Mouse (Mus musculus) myocyte (in vitro differentiated cells): ENCODE measurements at regions not wholly inside any gene's neighbourhood (a gene's known extent, or its start where the extent isn't known, plus 50 kb on each side); places are given as distances from the start of the nearest gene placed in this dataset.
A peak's percentile ranks its signal among the peaks of the same experiment; 100 is the strongest.

Experiments used
- H3K27me3 ChIP-seq: one replicate; pipeline ENCODE4 v1.6.1; 2011; ENCODE audit not compliant: control insufficient read depth, insufficient read depth, insufficient read length
- H3K36me3 ChIP-seq: one replicate; pipeline ENCODE4 v1.6.1; 2011; ENCODE audit not compliant: control insufficient read depth, insufficient read depth
- H3K4me2 ChIP-seq: one replicate; pipeline ENCODE4 v1.6.1; 2011; ENCODE audit warnings: low read depth, control low read depth
- H3K4me3 ChIP-seq: one replicate; pipeline ENCODE4 v1.5.1; 2011; ENCODE audit warnings: mild to moderate bottlenecking, control low read depth, moderate library complexity
- H3K79me2 ChIP-seq: one replicate; pipeline ENCODE4 v1.6.1; 2011; ENCODE audit not compliant: control insufficient read depth, insufficient read depth
- H3ac ChIP-seq: one replicate; pipeline ENCODE4 v1.6.1; 2011; ENCODE audit not compliant: control insufficient read depth, insufficient read length
- CEBPB ChIP-seq: IDR thresholded peaks from 2 replicates; pipeline ENCODE4 v1.6.1; 2011; ENCODE audit warnings: mild to moderate bottlenecking, moderate library complexity; ENCODE audit not compliant: poor library complexity, insufficient read depth, severe bottlenecking
- E2F4 ChIP-seq: IDR thresholded peaks from one replicate; pipeline ENCODE4 v1.6.1; 2011; ENCODE audit warnings: mild to moderate bottlenecking, control low read depth, moderate library complexity; ENCODE audit not compliant: insufficient read depth
- MAX ChIP-seq: IDR thresholded peaks from one replicate; pipeline ENCODE4 v1.6.1; 2011; ENCODE audit warnings: low read depth, mild to moderate bottlenecking, control low read depth
- MYOD1 ChIP-seq, 3 experiments: IDR thresholded peaks; one replicate each; pipeline ENCODE4 v1.6.1; 2011; ENCODE audit warnings: control low read depth in 2 of 3, low read depth in 2 of 3, mild to moderate bottlenecking in 2 of 3, moderate library complexity in 1 of 3; ENCODE audit not compliant: insufficient read length in 2 of 3, control insufficient read depth in 1 of 3
- MYOG ChIP-seq, 3 experiments: IDR thresholded peaks; one replicate each; pipeline ENCODE4 v1.6.1; 2011; ENCODE audit warnings: control low read depth in 2 of 3, low read depth in 2 of 3, mild to moderate bottlenecking in 2 of 3; ENCODE audit not compliant: insufficient read length in 2 of 3, control insufficient read depth in 1 of 3, insufficient read depth in 1 of 3
- POLR2A ChIP-seq: IDR thresholded peaks from one replicate; pipeline ENCODE4 v1.6.1; 2011; ENCODE audit warnings: low read depth, mild to moderate bottlenecking, control low read depth, moderate library complexity; ENCODE audit not compliant: insufficient read length
- POLR2AphosphoS2 ChIP-seq: IDR thresholded peaks from one replicate; pipeline ENCODE4 v1.6.1; 2011; ENCODE audit warnings: low read depth, control low read depth; ENCODE audit not compliant: insufficient read length
- REST ChIP-seq: IDR thresholded peaks from one replicate; pipeline ENCODE4 v1.6.1; 2011; ENCODE audit warnings: mild to moderate bottlenecking, control low read depth, moderate library complexity; ENCODE audit not compliant: insufficient read depth, insufficient read length
- SRF ChIP-seq: IDR thresholded peaks from one replicate; pipeline ENCODE4 v1.6.1; 2011; ENCODE audit warnings: low read depth; ENCODE audit not compliant: control insufficient read depth, insufficient read length
- TCF12 ChIP-seq: IDR thresholded peaks from one replicate; pipeline ENCODE4 v1.6.1; 2011; ENCODE audit warnings: mild to moderate bottlenecking, control low read depth; ENCODE audit not compliant: poor library complexity, insufficient read depth, severe bottlenecking
- TCF3 ChIP-seq: IDR thresholded peaks from one replicate; pipeline ENCODE4 v1.6.1; 2011; ENCODE audit warnings: low read depth, control low read depth; ENCODE audit not compliant: insufficient read length
- USF1 ChIP-seq: IDR thresholded peaks from one replicate; pipeline ENCODE4 v1.6.1; 2011; ENCODE audit warnings: low read depth, mild to moderate bottlenecking, control low read depth, moderate library complexity

- Histone ChIP-seq H3K79me2 (no peaks in the 10 kb centered on the region), H3K36me3 (no peaks in the 10 kb centered on the region), H3K4me2 (no peak overlapping the region), H3ac (no peak overlapping the region), H3K4me3 (no peak overlapping the region), H3K27me3 (no peaks in the 10 kb centered on the region)
- TF ChIP-seq TCF3, result no peak
- TF ChIP-seq TCF12, result no peak
- no peak for TF ChIP-seq E2F4
- TF ChIP-seq POLR2A, result no peak
- TF ChIP-seq MAX, result no peak
- TF ChIP-seq MYOD1 (IDR thresholded peaks at IDR 0.05; ENCODE audit: control insufficient read depth in 1 of 3, insufficient read length in 2 of 3, low read depth in 2 of 3), result no peak
- TF ChIP-seq CEBPB, result no peak
- TF ChIP-seq MYOG (IDR thresholded peaks at IDR 0.05; ENCODE audit: control insufficient read depth in 1 of 3, insufficient read depth in 1 of 3, insufficient read length in 2 of 3, low read depth in 2 of 3), result no peak
- no peak for TF ChIP-seq SRF
- no peak for TF ChIP-seq REST
- TF ChIP-seq POLR2AphosphoS2, result no peak
- TF ChIP-seq USF1, result no peak
These were observed 263.2 kb upstream of the Tusc1 start for GRCm38 (mm10) chr4:93598474-93598873.

- Histone ChIP-seq H3K27me3 (no peaks in the 10 kb centered on the region), H3K36me3 (no peaks in the 10 kb centered on the region), H3K79me2 (no peaks in the 10 kb centered on the region), H3K4me2 (no peak overlapping the region), H3ac (no peak overlapping the region), H3K4me3 (no peak overlapping the region)
- TF ChIP-seq USF1, result no peak
- no peak for TF ChIP-seq CEBPB
- no peak for TF ChIP-seq E2F4
- no peak for TF ChIP-seq MYOD1 (IDR thresholded peaks at IDR 0.05; ENCODE audit: control insufficient read depth in 1 of 3, insufficient read length in 2 of 3, low read depth in 2 of 3)
- TF ChIP-seq TCF3, result no peak
- no peak for TF ChIP-seq REST
- no peak for TF ChIP-seq MAX
- no peak for TF ChIP-seq SRF
- TF ChIP-seq POLR2A, result no peak
These were observed 249.0 kb upstream of the Tusc1 start for GRCm38 (mm10) chr4:93584328-93584727.

GRCm38 (mm10) chr4:93583670-93584303 is 248.5 kb upstream of the Tusc1 start:
- no peak overlapping the region for H3K4me3 ChIP-seq
- no peaks in the 10 kb centered on the region for H3K36me3 ChIP-seq
- no peak overlapping the region for H3K4me2 ChIP-seq
- H3ac ChIP-seq, result no peak overlapping the region
- no peaks in the 10 kb centered on the region for H3K27me3 ChIP-seq
- TF ChIP-seq MYOD1 (IDR thresholded peaks at IDR 0.05; ENCODE audit: control insufficient read depth in 1 of 3, insufficient read length in 2 of 3, low read depth in 2 of 3), result no peak
- no peak for TF ChIP-seq POLR2A
- no peak for TF ChIP-seq TCF12
- H3K79me2 ChIP-seq, result no peaks in the 10 kb centered on the region

- no peak overlapping the region for H3ac ChIP-seq
- H3K4me2 ChIP-seq, result no peak overlapping the region
- no peak overlapping the region for H3K4me3 ChIP-seq
- TF ChIP-seq MAX (no peak), SRF (no peak), TCF3 (no peak), MYOG (IDR thresholded peaks at IDR 0.05; ENCODE audit: control insufficient read depth in 1 of 3, insufficient read depth in 1 of 3, insufficient read length in 2 of 3, low read depth in 2 of 3) (no peak), E2F4 (no peak), REST (no peak), CEBPB (no peak), MYOD1 (IDR thresholded peaks at IDR 0.05; ENCODE audit: control insufficient read depth in 1 of 3, insufficient read length in 2 of 3, low read depth in 2 of 3) (no peak), USF1 (no peak), TCF12 (no peak), POLR2AphosphoS2 (no peak), POLR2A (no peak)
- H3K79me2 ChIP-seq, result no peaks in the 10 kb centered on the region
- H3K27me3 ChIP-seq, result no peaks in the 10 kb centered on the region
- no peaks in the 10 kb centered on the region for H3K36me3 ChIP-seq
These were observed 244.0 kb upstream of the Tusc1 start for GRCm38 (mm10) chr4:93579343-93579742.

GRCm38 (mm10) chr4:93567487-93568259 is 232.4 kb upstream of the Tusc1 start:
- Histone ChIP-seq H3K79me2 (no peaks in the 10 kb centered on the region), H3K4me3 (no peak overlapping the region), H3K4me2 (peak overlapping the region; percentile 30), H3K36me3 (no peaks in the 10 kb centered on the region), H3K27me3 (no peaks in the 10 kb centered on the region), H3ac (no peak overlapping the region)
- TF ChIP-seq TCF3 (no peak), MYOD1 (IDR thresholded peaks at IDR 0.05; ENCODE audit: control insufficient read depth in 1 of 3, insufficient read length in 2 of 3, low read depth in 2 of 3) (no peak), REST (no peak), MYOG (IDR thresholded peaks at IDR 0.05; ENCODE audit: control insufficient read depth in 1 of 3, insufficient read depth in 1 of 3, insufficient read length in 2 of 3, low read depth in 2 of 3) (no peak), TCF12 (no peak), CEBPB (no peak), MAX (no peak), E2F4 (no peak), SRF (no peak)
